Mouse (Mus musculus) frontal cortex, postnatal 14 days (tissue): ENCODE results near the gene Hist1h2ac.
"Not testable (repeated sequence)": the region's sequence is repeated elsewhere in the genome, so short reads cannot be mapped to it uniquely, and the experiment has no call there.

Experiments used
- DNase-seq, 2 experiments: peaks; one replicate each; pipeline ENCODE4 v3.0.0; 2022; ENCODE audit warnings: low spot score in 2 of 2

The Hist1h2ac gene

DNA sequence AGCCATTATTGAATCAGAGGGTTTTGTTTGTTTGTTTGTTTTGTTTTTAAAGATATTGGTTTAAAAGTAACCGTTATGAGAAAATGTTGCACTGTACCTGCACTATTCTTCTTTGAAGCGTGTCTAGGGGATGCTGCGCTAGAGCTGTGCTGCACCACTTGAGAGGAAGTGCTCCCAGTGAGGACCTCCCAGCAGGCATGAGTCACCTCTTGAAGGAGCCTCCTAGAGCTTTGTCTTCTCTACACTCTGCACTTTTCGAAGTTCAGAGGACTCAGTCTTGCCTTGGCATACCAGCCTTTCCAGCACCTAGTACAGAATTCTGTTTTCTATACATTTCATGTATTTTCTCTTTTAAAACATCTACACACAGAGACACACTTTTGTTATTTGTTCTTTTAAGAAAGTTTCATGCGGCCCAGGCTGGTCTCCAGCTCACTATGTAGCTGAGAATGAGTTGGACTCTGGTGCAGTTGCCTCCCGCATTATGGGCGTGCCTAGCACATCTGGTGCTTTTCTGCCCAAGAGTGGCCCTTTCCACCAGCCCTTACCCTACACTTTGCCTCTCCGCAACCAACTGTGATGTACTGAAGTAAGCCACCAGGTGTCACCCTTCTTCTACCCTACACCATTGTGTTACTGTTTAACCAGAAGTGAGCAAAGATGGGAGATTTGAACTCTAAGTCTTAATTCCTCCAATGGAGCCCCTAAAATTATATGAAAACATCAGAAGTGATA lies 17.2 kb upstream of the Hist1h2ac start:
- peak; percentile 45 to 70 for DNase-seq

DNA sequence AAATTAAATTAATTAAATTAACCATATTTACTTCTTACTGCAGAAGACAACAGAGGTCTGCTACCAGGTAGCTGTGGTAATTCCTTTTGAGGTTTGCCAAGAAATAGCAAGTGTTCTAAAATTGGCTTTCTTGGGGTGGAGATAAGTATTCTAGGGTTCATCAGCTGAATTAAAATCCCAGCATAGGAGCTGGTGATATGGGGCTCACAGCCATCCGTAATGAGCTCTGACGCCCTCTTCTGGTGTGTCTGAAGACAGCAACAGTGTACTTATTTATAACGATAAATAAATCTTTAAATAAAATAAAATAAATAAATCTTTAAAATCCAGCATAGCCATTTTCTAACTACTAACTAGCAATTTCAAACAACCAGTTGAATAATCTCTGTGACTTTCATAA lies 16.0 kb upstream of the Hist1h2ac start:
- no peak for DNase-seq

DNA sequence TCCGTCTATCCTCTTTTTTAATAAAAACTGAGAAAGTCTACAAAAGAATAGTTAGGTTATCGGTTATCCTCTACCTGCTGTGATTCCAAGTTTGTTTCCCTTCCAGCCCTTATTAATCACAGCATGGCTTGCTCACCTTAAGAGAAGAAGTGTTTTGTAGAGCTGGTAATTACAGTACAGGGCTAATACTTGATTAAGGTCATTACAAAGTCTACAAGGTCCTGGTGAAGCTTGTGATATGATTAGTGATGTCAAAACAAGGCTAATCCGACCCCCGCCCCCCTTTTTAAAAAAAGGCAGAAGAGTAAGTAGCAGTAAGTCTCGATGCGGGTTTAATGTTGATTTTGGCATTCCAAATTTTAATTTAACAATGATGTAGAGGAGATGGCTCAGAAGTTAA lies 15.2 kb upstream of the Hist1h2ac start:
- no peak for DNase-seq

DNA sequence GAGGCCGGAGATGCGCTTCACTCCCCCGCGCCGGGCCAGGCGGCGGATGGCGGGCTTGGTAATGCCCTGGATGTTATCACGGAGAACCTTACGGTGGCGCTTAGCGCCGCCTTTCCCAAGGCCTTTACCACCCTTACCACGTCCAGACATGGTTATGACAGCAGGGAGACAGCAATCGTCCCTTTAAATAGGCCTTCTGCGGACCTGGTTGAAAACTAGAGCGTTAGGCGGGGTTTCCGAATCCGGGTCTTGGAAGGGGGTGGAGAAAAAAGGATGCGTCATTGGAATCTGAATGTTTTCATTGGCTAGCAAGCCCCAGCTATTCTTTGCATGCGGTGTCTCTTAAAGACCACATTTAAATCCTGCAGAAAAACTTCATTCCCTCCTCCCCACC lies 14.5 kb upstream of the Hist1h2ac start, which contains the start of gene Hist1h4c:
Hist1h4c (minus strand) TSS at position 155 of the 394 bp plus-strand sequence.
- peak; percentile 97 to 98 for DNase-seq

DNA sequence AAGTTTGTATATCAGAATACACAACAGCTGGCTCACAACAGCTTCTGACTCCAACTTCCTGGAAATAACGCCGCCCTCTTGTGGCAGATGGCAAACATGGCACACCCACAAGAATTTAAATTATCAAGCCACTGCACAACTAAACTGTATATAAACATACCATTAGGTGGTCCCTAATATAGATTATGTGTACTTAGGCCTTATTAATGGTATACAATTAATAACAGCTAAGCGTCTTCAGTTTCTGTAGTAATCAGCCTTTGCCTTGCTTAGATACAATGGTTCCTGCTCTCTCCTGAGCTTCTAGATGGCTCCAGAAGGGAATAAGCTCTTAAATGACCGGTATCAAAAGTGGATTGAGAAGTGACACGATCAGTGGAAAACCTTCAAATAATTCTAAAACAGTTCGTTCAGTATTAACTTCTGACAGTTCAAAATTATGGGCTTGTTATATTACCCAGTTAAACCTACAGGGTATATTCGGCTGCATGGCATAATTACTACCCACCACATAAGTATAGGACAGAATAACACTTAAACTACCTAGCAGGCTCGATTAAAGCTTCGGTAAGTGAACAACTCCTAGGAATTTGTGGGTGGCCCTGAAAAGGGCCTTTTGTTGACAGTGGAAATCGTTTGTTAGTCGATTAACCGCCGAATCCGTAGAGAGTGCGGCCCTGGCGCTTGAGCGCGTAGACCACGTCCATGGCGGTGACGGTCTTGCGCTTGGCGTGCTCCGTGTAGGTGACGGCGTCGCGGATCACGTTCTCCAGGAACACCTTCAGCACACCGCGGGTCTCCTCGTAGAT lies 13.9 kb upstream of the Hist1h2ac start:
- peak in 1 of 2 experiments; percentile 23 for DNase-seq

DNA sequence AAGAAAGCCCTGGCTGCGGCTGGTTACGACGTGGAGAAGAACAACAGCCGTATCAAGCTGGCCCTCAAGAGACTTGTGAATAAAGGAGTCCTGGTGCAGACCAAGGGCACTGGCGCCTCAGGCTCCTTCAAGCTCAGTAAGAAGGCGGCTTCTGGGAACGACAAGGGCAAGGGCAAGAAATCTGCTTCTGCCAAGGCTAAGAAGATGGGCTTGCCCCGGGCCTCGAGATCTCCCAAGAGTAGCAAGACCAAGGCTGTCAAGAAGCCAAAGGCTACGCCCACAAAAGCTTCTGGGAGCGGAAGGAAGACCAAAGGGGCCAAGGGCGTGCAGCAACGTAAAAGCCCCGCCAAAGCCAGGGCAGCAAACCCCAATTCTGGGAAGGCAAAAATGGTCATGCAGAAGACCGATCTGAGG lies 12.3 kb upstream of the Hist1h2ac start:
- DNase-seq = no peak

DNA sequence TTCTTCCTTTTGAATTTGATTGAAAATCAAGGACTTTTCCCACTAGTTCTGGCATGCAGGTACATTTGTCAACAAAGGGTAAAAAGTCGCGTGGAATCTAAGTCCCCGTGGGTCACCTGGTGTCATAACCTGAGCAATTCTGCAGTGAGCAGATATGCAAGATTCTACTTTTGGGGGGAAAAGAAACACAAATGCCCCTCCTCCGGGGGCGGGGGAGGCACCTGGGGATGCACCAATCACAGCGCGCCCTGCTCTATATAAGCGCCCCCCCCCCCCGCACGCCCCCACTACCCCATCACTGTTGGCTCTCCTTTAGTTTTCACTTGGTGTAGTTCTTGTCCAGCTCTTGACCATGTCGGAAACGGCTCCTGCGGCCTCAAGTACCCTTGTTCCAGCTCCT lies 11.8 kb upstream of the Hist1h2ac start, which contains the start of gene Hist1h1t:
Hist1h1t (plus strand) TSS at position 301 of the 400 bp plus-strand sequence.
- no peak for DNase-seq

DNA sequence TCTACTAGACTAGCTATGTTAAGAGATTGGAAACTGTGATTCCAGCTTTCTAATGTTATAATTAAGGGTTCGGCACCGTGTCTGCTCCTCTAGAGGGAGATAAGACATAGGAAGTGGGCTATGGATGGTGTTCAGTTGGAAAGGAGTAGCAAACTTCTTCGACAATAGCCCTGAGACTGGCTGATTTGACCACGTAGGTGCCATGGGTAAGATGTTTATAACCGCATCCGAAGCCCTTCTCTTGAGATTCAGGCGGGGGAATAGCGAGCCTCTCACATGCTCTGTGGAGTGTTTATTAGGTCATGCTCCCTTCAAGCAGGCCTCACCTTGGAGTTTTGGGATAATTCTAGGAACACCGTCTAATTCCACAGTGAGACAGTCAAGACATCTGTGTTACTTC lies 11.2 kb upstream of the Hist1h2ac start:
- DNase-seq = no peak

DNA sequence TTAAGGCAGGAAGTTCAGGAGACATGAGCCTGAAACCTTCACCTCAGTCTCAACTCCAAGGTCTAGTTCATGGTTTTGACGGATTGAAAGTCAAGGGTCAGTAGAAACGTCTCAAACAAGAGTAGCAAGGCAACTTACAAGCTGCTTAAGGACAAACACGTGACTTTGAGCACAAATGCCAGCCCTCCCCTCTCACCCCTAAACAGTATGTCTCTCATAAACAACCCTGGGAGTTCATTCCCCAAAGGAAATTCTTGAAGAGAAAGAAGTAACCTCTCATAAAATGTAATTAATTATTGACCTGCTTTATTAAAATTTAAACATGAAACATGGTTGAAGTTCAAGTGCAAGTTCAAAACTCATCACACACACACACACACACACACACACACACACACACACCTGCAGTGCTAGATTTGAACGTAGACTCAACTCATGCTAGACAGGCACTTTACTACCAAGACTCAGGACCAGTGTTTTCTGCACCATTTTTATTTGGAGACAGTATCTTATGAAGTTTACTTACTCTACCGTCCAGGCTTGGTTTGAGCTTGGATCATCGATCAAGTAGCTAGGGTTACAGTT lies 10.2 kb upstream of the Hist1h2ac start:
- DNase-seq = no peak

DNA sequence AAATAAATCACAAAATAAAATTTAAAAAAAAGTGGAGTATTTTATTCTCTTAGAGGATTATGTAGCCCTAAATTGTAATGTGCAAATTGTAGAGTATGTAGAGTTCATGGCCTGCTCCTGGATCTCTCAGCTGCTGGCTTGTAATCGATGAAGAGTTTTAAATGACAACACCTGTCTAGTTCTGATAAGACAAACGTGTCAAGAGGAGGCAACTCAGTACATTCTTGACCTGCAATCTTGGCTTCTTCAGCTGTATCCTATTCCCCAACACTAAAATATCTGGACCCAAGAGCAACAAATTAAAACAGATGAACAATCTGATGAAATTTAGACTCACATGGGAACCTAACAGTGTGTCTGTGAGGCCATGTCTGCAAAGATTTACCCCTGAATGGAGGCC lies 5.7 kb upstream of the Hist1h2ac start:
- no peak for DNase-seq

DNA sequence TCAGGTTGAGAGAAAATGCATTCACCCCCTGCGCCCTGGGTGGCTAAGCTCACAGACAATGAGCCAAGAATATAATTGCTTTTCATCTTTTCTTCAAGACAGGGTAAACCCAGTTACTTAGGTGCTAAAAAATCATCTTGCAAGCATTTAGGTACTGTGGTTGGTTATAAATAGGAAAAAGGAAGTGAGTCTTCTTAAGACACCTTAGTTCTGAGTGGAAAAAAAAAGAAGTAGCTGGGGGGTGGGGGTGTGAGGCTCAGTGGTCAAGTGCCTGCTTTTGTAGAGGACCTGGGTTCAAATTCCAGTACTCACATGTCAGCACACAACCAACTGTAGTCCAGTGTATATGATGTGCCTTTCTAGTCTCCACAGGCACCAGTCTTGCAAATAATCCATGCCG lies 5.2 kb upstream of the Hist1h2ac start:
- DNase-seq = no peak

DNA sequence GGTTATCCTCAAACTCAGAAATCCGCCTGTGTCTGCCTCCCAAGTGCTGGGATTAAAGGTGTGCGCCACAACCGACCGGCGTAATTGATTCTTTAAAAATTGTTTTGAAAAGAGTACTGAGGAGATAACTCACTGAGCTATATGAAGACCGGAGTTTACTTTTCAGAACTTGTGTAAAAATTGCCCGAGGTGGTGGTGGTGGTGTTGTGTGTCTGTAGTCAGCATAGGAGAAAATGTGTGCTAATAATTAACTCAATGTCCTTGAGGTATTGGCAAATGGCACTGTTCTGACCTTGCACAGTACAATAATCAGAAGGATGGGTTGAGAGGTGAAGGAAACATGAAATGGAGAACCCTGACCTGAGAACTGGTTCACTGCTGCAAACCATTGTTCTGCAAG lies 4.2 kb upstream of the Hist1h2ac start:
- no peak for DNase-seq

DNA sequence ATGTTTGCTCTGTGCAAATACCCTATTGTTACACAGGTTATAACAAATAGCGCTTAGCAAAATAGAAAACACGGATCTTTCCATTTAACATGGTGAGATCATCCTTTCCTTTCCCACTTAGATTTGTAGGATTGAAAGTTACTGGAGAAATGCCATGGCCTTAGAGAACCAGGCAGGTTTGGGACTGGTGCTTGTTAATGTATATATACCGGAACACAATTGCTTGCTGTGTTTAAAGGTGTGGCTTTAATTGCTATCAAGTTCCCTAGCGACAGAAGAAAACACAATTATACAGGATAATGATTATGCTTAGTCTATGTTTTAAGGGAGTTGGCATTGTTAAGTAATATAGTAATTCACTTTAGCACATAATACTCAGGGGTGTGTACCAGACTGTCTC lies 3.4 kb upstream of the Hist1h2ac start:
- DNase-seq = no peak

DNA sequence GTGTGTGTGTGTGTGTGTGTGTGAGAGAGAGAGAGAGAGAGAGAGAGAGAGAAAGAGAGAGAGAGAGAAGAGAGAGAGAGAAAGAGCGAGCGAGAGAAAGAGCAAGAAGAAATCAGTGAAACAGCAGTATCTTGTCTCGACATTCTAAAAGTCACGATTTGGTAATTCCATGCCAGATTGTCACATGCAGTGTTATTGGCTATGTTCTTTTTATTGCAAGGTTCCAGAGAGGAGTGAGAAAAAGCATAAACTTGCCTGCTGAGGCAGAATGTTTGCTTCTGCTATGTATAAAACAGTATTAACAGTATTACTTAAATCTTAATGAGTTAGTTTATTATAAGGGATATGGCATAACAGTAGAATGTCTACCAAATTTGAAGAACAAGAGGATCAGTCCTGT lies 2.2 kb upstream of the Hist1h2ac start:
- DNase-seq = no peak

DNA sequence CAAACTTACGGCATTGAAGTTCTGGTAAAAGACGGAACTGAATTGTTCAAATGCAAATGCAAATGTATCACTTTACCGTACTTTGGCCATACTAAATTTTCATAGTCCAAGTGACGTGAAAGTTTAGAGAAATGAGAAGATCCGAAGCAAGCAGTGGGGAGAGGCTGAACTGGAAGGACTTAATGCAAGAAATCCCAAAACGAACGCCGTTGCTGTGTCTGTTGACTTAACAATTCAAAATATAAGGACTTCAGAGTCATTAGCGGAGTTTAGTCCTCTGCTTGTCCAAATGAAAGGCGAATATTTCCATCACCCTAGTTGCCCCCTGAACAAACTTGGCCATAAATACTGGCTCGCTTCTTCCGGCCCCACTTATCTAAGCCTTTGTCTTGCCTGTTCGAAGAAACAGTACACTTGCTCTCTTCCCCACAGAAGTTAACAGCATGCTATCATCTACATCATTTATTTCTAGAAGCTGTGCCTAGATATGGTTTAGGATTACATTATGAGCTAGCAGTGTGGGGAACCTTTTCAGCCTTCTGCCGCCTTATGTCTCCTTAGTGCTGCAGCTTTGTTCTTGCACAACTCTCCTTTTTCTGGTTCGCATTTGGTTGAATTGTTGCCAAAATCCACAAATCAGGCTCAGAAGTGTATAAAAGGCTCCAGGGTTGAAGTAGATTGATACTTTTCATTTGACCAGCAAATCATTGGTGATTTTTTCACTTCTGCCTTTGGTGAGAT lies 1.5 kb upstream of the Hist1h2ac start:
- DNase-seq = no peak

DNA sequence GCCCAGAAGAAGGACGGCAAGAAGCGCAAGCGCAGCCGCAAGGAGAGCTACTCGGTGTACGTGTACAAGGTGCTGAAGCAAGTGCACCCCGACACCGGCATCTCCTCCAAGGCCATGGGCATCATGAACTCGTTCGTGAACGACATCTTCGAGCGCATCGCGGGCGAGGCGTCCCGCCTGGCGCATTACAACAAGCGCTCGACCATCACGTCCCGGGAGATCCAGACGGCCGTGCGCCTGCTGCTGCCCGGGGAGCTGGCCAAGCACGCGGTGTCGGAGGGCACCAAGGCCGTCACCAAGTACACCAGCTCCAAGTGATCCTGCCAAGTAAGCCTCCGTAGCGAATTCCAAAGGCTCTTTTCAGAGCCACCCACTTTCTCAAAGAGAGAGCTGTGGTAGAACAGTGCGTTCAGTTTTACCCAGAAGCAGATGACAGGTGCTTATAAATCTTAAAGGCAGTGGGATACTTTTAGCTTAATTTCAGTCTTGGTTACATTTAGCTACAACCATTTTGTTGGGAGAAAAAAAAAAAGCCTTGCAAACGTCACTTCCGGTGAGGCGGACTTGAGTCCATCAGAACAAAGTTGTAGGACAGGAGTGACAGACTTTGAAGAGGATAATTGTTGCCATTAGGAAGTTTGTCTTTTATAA lies 672 bp upstream of the Hist1h2ac start:
- peak in 1 of 2 experiments; percentile 16 for DNase-seq

DNA sequence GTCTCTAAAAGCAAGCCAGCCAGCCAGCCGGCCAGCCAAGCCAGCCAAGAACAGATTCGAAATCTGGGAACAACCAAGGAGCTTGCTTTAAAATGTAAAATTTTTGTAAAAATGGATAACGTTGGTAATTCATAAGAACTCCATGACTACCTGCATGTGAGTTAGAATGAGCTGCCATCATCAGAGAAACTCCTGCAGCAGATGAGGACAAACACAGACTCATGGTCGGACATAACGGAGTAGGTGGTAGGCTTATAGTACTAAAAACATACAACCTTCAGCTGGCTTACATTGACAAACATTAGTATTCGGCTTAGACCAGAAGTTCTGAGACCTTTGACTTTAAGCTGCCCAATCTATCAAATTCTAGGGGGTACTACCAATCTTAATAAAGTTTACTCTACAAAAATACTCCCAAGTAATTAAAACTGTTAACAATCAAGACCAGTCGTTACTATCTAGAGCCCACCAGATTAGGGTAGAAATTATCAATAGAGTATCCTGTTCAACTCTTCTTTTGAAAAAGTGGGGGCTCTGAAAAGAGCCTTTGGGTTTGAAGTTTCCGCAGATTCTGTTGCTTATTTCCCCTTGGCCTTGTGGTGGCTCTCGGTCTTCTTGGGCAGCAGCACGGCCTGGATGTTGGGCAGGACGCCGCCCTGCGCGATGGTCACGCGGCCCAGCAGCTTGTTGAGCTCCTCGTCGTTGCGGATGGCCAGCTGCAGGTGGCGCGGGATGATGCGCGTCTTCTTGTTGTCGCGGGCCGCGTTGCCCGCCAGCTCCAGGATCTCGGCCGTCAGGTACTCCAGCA lies 597 bp downstream of the Hist1h2ac start:
- DNase-seq = not testable (repeated sequence)

DNA sequence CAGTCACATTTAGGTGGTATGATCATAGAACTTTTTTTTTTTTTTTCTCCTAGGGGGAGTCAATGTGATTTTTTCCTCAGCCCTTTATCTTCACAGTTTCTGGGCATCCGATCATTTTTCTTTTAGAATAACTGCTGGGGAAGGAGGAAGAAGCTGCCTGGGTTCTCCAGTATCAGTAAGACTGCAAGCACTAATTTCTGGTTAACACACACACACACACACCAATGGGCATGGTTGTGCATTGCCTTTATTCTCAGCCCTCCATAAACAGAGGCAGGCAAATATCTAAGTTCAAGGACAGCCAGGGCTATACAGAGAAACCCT lies 1.2 kb downstream of the Hist1h2ac start:
- DNase-seq = no peak

DNA sequence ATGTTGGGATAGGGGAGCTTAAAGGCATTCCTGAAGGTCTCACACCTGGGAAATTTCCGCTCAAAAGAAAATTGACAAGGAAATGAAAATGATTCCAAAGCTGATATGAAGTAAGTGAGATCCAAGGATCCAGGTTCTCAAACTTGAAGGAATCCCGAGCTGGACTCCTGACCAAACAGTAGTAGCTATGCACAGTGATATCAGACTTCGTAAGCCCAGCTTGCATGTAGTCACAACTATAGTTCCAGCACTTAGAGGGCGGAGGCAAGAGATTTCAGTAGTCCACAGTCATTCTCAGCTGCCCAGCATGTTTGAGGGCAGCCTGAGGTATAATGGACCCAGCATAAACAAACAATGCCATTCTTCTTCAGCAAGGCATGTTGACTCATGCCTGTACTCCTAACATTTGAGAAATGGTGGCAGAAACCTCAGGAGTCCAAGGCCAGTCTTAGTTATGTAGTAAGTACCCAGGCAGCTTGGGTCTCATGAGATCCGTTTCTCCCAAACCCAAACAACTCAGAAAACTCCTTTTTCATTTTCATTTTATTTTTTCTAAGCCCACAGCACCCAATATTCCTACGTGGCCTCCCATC lies 1.7 kb downstream of the Hist1h2ac start:
- DNase-seq = no peak

DNA sequence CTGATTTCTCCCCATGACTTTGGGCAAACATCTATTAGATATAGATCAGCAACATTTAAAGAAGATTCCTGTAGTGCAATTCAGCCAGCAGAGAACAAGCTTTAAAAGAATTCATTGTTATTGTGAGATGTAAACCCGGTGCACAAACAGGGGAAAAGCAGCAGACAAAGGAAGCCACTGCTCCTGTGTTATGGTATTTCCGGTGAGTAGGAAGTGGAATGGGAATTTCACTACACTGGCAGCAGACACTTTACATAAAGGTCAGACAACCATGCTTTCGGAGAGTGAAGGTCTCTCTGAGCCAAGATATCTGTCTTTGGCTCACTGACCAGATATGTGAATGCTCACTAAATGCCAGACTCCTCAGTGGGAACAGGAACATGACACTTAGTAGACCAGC lies 21.2 kb downstream of the Hist1h2ac start:
- DNase-seq = no peak
